Mouse (Mus musculus): ENCODE data around the gene Wdr59. TPM values are rescaled to one million over a fixed set of nuclear protein-coding genes. Genes with fewer than 3 reads are reported as not detected.
A peak's percentile ranks its signal among the peaks of the same experiment; 100 is the strongest.

Gene Wdr59
- total RNA-seq, 2 experiments from 2014 or later: 23.9 to 25.5 TPM

DNA sequence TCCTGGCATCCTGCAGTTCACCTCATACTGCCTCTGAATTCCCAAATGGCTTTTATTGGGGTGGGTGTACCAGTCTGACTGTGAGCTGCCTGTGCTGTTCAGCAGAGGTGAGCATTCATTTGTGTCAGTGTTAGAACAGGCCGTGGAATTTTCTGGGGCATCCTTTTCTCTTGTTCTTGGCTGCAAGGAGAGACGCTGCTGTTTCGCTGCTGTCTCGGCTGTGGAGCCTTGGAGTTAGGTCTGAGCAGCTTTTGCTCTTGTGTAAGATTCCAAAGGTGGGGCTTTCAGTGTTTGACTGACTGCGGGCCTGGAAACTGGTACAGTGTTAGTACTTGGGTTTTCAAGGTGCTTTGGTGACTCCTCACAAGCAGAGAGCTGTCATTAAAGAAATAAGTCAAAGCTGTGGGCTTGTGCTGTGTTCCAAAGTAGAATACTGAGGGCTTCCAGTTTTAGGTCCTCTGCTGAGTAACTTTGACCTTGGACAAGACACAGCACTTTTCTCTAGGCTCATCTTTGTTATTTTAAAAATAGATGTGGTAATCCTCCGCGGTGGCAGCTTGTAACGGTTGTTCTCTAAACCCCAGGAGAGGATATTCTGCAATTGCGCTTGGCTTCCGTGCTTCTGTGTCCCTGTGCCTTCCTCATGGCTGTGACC, 17.7 kb upstream of the Wdr59 start:
- DNase-seq: no peak
- intact Hi-C loops (cut with DNase I): loop anchor here (5.0 kb wide), 1 partner anchor 88 kb away; no protein-coding TSS in a partner anchor

DNA sequence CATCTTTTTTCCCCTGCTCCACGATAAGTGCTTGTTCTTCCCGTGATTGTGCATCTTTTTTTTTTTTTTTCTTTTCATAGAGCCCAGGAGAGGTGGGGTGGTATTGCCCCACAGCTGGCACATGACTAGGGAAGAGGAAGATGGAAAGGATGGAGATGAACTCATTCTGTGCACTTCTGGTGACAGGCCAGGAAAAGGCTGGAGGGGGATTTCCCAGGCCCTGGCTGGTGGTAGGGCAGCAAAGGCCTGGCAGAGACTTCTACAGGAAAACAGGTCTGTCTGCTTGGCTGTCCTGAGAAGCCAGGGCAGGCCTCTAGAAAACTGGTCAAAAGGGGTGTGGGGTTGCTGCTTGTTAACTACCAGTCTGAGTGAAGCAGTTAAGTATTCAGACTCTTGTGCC, 16.3 kb upstream of the Wdr59 start:
- DNase-seq: peak; percentile 37
- intact Hi-C loops (cut with DNase I): loop anchor here (5.0 kb wide), 1 partner anchor 89 kb away; no protein-coding TSS in a partner anchor

DNA sequence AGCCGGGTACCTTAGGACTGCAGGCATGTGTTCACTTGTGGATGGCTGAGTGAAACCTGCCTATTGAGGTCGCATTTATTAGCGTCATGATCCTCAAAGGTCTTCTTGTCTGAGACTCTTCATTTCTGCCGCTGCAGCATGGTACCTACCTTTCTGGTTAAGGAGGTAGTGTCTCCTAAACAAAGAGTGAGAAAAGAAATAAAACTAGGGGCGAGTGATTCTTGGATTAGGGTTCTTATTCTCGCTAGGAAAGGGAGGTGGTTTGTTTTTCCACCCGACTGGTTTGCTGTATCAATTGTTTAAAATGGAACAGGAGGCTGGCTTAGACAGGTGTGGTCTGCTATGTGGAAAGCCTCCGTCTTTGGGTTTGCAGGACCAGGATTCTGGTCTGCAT, 15.9 kb upstream of the Wdr59 start:
- intact Hi-C loops (cut with DNase I): loop anchor here (5.0 kb wide), 1 partner anchor 90 kb away; no protein-coding TSS in a partner anchor
- no peak for DNase-seq

DNA sequence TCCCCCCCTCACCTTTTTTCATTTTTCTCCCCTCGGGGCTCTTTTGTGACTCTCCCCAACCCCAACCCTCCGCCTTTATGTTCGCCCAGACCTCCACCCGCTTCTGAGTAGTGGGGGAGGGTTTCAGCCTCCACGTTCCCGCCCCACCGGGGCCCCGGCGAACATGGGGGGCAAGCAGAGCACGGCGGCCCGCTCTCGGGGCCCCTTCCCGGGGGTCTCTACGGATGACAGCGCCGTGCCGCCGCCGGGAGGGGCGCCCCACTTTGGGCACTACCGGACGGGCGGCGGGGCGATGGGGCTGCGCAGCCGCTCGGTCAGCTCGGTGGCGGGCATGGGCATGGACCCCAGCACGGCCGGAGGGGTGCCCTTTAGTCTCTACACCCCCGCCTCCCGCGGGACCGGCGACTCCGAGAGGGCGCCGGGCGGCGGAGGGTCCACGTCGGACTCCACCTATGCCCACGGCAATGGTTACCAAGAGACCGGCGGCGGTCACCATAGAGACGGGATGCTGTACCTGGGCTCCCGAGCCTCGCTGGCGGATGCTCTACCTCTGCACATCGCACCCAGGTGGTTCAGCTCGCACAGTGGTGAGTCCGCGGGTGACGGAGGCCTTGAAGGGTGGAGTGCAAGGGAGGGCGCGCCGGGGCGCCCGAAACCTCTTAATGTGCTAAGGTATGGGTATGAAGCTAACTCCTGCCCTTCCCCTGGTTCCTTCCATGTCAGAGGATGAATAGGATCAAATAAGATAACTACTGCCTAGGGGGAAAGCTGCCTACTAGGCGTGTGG, 15.3 kb upstream of the Wdr59 start:
- intact Hi-C loops (cut with DNase I): loop anchor here (5.0 kb wide), 1 partner anchor 90 kb away; no protein-coding TSS in a partner anchor
- peak; percentile 38 for DNase-seq

DNA sequence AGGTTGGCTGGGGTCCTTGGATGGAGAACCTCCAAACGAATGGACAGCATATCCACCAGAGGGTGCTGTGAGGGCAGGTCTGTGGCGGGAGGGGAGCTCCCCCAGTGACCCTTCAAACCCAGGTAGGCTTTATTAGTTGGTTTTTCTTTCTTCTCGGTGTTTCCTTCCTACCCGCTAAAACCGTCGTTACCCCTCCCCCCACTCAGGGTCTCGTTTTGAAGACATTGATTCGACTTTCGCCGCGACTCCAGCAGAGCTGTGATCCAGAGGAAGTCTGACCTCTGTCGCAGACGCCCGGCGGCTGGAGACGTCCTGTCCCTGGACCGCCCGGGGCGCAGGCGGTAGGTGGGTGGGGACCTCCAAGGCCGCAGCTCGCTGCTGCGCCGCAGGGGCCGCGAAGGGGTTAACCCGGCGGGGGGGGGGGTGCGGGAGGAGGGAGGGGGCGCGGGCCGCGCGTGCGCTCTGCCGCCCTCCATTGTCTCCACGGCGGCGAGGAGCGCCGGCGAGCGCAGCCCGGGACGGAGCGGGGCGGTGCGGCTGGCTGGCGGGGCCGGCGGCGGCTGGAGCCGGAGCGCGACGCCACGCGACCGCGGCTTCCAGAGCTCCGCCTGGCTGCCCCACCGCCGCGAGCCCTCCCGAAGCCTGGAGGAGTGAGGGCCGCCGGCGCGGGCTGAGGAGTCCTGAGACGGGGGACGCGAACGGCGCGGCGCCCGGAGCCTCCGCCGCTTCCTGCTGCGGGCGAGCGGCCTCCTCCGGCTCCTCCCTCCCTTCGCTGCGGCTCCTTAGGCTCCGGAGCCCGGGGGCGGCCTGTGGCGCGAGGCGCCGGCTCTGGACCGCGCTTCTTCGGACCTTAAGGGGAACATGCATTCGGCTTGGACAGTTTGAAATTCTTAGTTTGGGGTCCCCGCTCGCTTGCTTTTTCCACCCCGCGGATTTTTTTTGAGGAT, 14.4 kb upstream of the Wdr59 start, which contains the start of gene Znrf1:
Gene Znrf1, plus strand, starts transcription at position 67 of the 947 bp plus-strand sequence.
- intact Hi-C loops (cut with DNase I): loop anchor here (5.0 kb wide), 1 partner anchor 91 kb away; no protein-coding TSS in a partner anchor
- peak; percentile 76 for DNase-seq

DNA sequence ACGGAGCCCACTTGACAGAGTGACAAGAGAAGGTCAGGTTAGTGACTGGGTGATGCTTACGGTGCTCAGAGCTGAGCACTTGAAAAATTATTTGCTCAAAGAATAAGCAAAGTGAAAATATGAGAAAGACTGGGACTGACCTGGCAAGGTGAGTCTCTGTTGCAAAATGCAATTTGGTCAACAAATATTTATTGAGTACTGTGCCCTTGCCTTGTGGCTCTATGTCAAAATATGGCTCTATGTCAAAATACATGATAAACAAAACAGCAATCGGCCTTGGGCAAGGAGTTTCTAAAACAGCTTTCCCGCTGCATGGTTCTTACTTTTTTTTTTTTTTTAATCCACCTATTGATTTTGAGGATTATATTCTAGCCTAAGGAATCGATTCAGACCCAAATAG, 13.6 kb upstream of the Wdr59 start:
- intact Hi-C loops (cut with DNase I): loop anchor here (5.0 kb wide), 1 partner anchor 92 kb away; no protein-coding TSS in a partner anchor
- DNase-seq: no peak

DNA sequence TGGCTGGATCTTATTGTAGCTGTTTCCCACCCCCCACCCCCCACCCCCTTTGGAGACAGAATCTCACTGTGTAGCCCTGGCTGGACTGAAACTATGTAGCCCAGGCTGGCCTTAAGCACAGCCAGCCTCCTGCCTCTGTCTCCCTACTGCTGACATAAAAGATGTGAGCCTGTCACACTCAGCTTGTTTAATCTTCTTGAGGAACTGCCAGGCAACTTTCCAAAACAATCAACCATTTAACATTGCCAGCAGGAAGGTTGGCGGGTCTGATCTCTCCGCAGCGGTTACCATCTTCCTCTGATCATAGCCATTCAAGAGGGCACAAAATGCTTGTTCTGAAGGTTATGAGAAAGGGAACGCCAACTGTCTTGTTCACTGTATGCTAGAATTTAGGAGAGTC, 11.6 kb upstream of the Wdr59 start:
- DNase-seq: no peak
- intact Hi-C loops (cut with DNase I): no loop called here

DNA sequence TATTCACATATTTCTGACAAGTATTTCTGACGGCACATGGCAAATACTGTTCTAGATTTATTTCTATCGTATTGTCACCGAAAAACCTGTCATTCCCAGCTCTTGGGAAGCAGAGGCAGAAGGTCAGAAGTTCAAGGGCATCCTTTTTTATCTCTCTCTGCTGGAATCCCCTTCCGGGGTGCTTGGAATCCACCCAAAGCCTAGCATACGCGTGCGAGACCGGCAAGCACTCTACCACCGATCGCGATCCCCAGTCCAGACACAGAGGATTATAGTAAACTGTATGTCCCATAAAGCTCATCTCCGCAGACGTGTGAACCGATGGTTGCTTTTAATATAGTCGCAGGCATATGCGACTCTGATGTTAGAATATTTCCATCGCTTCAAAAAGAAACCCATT, 9.7 kb upstream of the Wdr59 start:
- intact Hi-C loops (cut with DNase I): no loop called here
- DNase-seq: no peak

DNA sequence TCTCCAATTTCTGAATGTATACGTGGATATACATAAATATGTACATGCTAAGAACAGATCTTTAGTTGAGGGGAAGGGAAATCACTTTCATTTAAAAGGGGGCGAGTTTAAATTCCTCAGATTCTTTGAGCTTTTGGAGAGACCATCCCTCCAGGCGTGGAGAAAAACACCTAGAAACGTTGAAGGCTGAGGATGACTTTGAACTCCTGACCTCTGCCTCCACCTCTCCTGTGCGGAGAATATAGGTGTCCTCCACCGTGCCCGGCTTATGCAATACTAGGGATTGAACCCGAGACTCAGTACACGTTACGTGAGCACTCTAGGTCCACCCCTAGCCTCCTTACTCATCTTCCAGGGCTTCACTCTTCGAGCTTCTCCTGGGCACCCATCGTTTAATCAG, 9.3 kb upstream of the Wdr59 start:
- intact Hi-C loops (cut with DNase I): no loop called here
- DNase-seq: no peak

DNA sequence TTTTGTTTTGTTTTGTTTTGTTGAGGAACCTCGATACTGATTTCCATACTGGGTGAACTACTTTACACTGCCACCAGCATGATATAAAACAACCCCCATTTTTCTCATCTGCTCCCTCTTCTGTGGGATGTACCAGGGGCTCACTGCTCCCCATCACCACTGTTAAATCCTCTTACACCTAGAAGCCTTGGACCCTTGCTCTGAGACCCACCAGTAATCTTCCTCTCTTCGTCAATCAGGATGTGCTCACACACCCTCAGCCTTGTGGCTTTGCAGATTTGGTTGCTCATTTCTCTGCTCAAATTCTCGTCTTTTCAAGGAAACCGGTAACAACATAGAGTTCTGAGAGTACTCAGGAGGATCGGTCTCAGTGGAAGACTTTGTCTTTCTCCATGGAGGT, 6.2 kb upstream of the Wdr59 start:
- intact Hi-C loops (cut with DNase I): no loop called here
- DNase-seq: no peak

DNA sequence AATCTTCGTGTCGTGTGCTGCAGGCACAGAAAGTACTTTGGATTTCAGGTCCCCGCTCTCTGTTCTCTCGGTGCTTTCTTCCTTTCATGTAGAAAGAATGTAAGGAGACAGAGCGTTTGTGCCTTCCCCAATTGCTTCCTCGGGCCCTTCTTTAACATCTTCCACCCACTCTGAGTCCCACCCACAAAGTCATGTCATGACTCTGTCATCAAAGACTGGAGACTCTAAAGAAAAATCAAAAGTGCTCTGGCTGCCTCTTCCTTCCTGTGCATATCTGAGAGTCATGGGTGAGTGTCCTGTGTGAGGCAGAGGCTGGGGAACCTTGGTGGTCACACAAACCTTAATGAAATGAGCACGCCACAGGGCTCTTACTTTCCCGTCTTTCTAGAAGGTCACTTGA, 5.3 kb upstream of the Wdr59 start:
- DNase-seq: no peak
- intact Hi-C loops (cut with DNase I): no loop called here

DNA sequence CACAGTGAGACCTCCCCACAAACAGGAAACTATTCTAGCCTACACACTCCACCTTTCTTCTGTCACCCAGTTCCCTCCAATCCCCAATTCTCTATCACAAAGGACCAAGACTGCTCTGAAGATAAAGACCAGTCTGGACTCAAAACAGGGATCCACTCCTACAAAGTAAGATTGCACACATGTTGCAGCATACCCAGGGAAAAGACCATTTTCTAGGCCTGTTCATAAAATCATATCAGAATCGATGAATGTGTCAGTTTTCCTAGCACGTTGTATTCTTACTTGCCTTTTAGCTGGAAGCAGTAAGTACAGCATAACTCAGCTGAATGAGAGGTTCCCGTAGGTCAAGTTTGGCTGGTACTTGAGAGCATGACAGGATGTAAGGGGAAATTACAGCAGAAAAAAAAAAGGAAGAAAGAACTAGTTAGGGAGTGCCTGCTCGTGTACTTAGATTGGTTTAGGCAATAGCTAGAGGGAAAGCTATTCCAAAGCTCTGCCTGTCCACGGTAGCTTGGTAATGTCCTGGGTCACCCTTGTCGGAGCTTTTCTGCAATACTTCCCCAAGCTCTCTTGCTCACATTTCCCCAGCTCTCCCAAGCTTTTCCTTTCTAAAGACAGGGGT, 4.6 kb upstream of the Wdr59 start:
- intact Hi-C loops (cut with DNase I): no loop called here
- no peak for DNase-seq

DNA sequence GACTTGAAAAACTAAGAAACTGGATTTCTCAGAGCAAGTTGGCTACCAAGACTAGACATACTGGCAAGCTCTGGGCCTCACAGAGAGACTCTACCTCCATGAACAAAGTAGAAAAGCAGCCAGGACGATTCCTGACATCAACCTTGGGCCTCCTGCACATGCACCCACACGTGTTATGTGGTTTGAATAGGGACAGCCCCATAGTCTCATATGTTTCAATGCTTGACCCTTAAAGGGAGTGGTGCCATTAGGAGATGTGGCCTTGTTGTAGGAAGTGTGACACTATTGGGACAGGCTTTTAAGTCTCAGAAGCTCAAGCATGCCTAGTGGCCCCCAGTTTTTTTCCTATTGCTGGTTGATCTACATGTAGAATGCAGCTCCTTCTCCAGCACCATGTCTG, 4.4 kb downstream of the Wdr59 start:
- no peak for DNase-seq
- intact Hi-C loops (cut with DNase I): no loop called here

DNA sequence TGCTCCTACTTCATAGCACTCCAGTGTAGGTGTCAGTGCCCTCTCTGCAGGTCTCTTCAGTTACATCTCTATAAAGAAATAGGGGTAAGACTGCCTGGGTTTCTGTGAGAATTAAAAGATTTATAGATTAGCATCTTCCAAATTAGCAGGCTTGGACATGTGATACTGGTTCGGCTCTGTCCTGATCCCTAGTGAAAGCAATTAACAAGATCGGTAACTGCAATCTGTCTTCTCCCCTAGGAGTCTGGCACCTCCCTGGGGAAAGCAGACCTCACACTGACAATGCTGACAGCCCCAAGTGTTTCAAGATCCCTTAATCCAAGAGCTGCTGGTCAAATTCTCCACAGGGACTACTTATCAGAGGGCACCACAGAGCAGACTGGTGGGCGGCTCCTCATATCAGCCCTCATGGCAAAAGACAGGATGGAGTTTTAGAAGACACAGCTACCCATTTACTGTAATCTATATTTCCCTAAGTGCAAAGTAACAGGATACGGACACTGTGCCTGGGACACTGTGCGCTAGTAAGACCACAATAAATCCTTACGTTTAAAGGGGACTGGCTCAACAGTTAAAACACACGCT, 5.3 kb downstream of the Wdr59 start:
- no peak for DNase-seq
- intact Hi-C loops (cut with DNase I): no loop called here

DNA sequence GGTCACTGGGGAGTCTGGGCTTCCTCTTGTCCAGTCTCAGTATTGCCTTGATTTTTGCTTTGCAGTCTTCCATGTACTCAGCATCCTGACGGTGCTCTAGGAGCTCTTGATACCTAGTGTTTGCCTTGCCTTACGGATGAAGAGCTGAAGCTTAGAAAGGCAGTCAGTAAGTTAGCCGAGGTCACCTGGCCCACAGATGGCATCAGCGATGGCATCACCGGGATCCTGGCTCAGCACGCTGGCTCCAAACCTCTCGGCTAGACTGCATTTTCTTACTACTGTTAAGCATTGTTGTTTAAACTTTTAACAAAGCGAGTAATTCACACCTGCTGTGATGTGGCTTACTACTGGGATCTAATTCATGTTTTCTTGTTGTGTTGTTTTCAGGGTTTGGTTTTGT, 8.4 kb downstream of the Wdr59 start:
- intact Hi-C loops (cut with DNase I): no loop called here
- DNase-seq: no peak

DNA sequence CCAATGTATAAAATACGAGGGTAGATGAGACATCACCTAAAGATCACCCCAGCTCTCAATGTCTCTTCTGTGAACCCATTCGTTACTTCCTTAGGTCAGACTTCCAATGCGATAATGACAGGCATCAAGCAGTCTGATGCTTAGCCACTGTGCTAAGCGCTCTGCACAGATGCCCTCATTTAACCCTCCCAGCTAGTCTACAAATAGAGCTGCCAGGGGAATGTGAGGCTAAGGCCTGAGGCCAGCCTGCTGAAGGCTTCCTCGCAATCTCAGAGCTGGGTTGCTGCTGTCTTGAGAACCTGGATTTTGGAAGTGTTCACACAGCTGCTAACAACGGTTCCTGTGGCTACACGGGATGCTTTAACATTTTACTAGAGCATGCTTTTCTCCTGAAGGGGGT, 9.0 kb downstream of the Wdr59 start:
- intact Hi-C loops (cut with DNase I): no loop called here
- DNase-seq: no peak

DNA sequence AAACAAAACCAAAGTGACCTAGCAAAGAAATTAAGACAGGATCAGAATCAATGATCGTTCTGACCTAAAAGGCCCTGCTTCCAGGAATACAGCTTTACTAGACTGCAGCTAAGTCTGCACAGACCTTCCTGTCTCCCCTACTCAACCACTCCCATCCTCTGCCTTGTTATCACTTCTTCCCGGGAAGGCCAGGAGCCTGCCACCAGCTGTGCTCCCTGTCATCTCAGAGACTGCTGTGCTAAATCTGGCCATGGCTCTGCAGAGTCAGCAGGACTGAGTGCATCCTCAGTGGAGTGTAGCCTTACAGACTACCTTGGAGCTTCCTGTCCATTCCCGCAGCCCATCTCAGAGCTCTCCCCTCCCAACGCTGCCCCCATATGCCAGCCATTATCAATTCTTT, 11.5 kb downstream of the Wdr59 start:
- DNase-seq: no peak
- intact Hi-C loops (cut with DNase I): no loop called here

DNA sequence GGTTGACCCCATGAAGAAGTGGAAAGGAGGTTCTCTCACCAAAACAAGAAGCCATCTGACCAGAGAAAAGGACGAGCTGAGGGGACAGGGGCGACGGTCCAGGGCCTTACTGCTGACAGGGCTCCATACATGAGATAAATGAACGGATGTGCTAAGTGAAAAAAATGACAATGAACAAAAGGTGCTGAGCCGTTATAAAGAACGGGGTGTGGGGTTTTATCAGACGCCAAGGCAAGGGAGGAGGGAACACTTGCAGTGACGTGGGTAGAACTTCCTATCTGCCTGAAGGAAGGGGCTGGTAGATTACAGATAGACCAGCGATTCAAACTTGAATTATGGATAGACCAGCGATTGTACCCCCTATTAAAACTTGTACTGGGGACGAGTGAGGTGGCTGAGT, 12.6 kb downstream of the Wdr59 start:
- intact Hi-C loops (cut with DNase I): no loop called here
- DNase-seq: no peak

DNA sequence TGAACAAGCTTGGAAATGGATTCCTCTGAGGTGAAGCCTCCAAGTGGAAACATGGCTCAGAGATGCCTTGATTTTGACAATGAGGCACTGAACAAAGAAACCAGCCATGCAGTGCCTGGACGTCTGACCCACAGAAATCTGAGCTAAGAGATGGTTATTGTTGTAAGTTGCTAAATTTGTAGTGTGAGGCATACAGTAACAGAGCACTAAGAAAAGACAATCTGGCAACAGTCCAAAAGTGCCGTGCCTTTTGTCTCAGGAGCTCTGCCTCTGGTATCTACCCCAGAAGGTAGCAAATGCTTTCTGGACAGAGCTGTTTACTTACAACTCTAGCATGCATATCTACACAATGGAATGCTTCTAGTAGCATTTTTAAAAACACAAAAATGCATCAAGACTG, 13.3 kb downstream of the Wdr59 start:
- DNase-seq: no peak
- intact Hi-C loops (cut with DNase I): no loop called here
